Mouse (Mus musculus): ENCODE results near the gene Cabp5.
"Not testable (repeated sequence)": the region's sequence is repeated elsewhere in the genome, so short reads cannot be mapped to it uniquely, and the experiment has no call there.

Cabp5 gene

GRCm38 (mm10) chr7:13397832-13398231, at the start of gene Cabp5:
Cabp5 (plus strand) TSS chr7:13398132.
- DNase-seq (ENCODE audit: low read depth in 2 of 2, low spot score in 2 of 2), result no peak

- no peak for DNase-seq (ENCODE audit: low read depth in 2 of 2, low spot score in 2 of 2)
These were observed 42.0 kb upstream of the Cabp5 start for GRCm38 (mm10) chr7:13355943-13356342.

GRCm38 (mm10) chr7:13380588-13380987, 17.3 kb upstream of the Cabp5 start:
- no peak for DNase-seq (ENCODE audit: low read depth in 2 of 2, low spot score in 2 of 2)

GRCm38 (mm10) chr7:13450541-13450940, 52.6 kb downstream of the Cabp5 start, which contains the start of gene Bsph1:
Bsph1 (plus strand) TSS chr7:13450841.
- DNase-seq (ENCODE audit: low read depth in 2 of 2, low spot score in 2 of 2), result not testable (repeated sequence)
